Mouse (Mus musculus) hindbrain, embryonic 16.5 days (tissue): Measurements from ENCODE around the gene Otog. TPM values are rescaled to one million over a fixed set of nuclear protein-coding genes. Genes with fewer than 3 reads are reported as not detected.
A peak's percentile ranks its signal among the peaks of the same experiment; 100 is the strongest.

Experiments
- ATAC-seq: fragments of 200-750 bp; cut with Nextera tagmentation; 2 replicates; pipeline ENCODE4 v1.8.0; 2017; ENCODE audit warnings: moderate TSS enrichment, moderate library complexity
- H3K27ac ChIP-seq: fragments of 300-500 bp; sonication (generic); 2 replicates; pipeline ENCODE4 v1.5.1; 2014; ENCODE audit warnings: low read depth, mild to moderate bottlenecking, control low read depth, low read length, moderate library complexity
- H3K27me3 ChIP-seq: fragments of 300-500 bp; sonication (generic); replicated peaks from 2 replicates; pipeline ENCODE4 v1.6.1; 2014; ENCODE audit warnings: low read length; ENCODE audit not compliant: control insufficient read depth, insufficient read depth
- H3K36me3 ChIP-seq: fragments of 300-500 bp; sonication (generic); 2 replicates; pipeline ENCODE4 v1.6.1; 2014; ENCODE audit warnings: mild to moderate bottlenecking, low read length, moderate library complexity, mixed read lengths; ENCODE audit not compliant: control insufficient read depth, insufficient read depth
- H3K4me1 ChIP-seq: fragments of 300-500 bp; sonication (generic); 2 replicates; pipeline ENCODE4 v1.6.1; 2014; ENCODE audit warnings: low read depth, low read length; ENCODE audit not compliant: control insufficient read depth, insufficient read depth
- H3K4me2 ChIP-seq: fragments of 300-500 bp; sonication (generic); 2 replicates; pipeline ENCODE4 v1.6.1; 2014; ENCODE audit warnings: mild to moderate bottlenecking, low read length, control low read depth, moderate library complexity
- H3K4me3 ChIP-seq: fragments of 300-500 bp; sonication (generic); 2 replicates; pipeline ENCODE4 v1.5.1; 2014; ENCODE audit warnings: mild to moderate bottlenecking, low read length, control low read depth, moderate library complexity
- H3K9ac ChIP-seq: fragments of 300-500 bp; sonication (generic); 2 replicates; pipeline ENCODE4 v1.6.1; 2014; ENCODE audit warnings: low read depth, mild to moderate bottlenecking, control low read depth, low read length, moderate library complexity
- H3K9me3 ChIP-seq: fragments of 300-500 bp; sonication (generic); 2 replicates; pipeline ENCODE4 v1.6.1; 2014; ENCODE audit warnings: mild to moderate bottlenecking, low read length, moderate library complexity; ENCODE audit not compliant: control insufficient read depth
- WGBS: fragments of 180-500 bp; shearing (Covaris S2); extraction: QIAGEN DNeasy Blood & Tissue Kit; methylation state at CpG from one replicate; pipeline ENCODE4 v1.1.7; 2014; 5-methylcytosine and 5-hydroxymethylcytosine counted together
- polyA plus RNA-seq: library from polyadenylated mRNA; unstranded; fragments of >200 nt; fragmentation: Nextera tagmentation; extraction: Ambion mirVana; gene quantifications from 2 replicates; pipeline ENCODE4 v1.2.1, GENCODE M21; 2015

The Otog gene
- polyA plus RNA-seq, 1 experiment from 2014 or later = 0.03 TPM

- Histone ChIP-seq H3K4me3 (no peak overlapping the region), H3K36me3 (no peaks in the 10 kb centered on the region), H3K27me3 (no peaks in the 10 kb centered on the region), H3K27ac (no peak overlapping the region), H3K9ac (no peak overlapping the region), H3K9me3 (no peaks in the 10 kb centered on the region), H3K4me2 (no peak overlapping the region), H3K4me1 (no peaks in the 10 kb centered on the region)
- 91% methylated on average over 9 of the region's 9 CpGs for WGBS
- no peak for ATAC-seq
These were observed 96.6 kb downstream of the Otog start for GRCm38 (mm10) chr7:46337397-46337796.

GRCm38 (mm10) chr7:46339818-46340217 is 99.0 kb downstream of the Otog start:
- ATAC-seq = no peak
- Histone ChIP-seq H3K4me1 (no peaks in the 10 kb centered on the region), H3K27me3 (no peaks in the 10 kb centered on the region), H3K27ac (no peak overlapping the region), H3K36me3 (no peaks in the 10 kb centered on the region), H3K9me3 (no peaks in the 10 kb centered on the region), H3K4me2 (no peak overlapping the region), H3K9ac (no peak overlapping the region), H3K4me3 (no peak overlapping the region)
- 46% methylated on average over 3 of the region's 3 CpGs for WGBS

GRCm38 (mm10) chr7:46340295-46340694 is 99.5 kb downstream of the Otog start:
- no peaks in the 10 kb centered on the region for H3K4me1 ChIP-seq
- H3K36me3 ChIP-seq = no peaks in the 10 kb centered on the region
- H3K9ac ChIP-seq = no peak overlapping the region
- 73% methylated on average over 5 of the region's 5 CpGs for WGBS
- H3K27ac ChIP-seq = no peak overlapping the region
- H3K4me3 ChIP-seq = no peak overlapping the region
- H3K4me2 ChIP-seq = no peak overlapping the region
- no peak for ATAC-seq
- no peaks in the 10 kb centered on the region for H3K9me3 ChIP-seq
- no peaks in the 10 kb centered on the region for H3K27me3 ChIP-seq

GRCm38 (mm10) chr7:46341471-46341870 is 100.7 kb downstream of the Otog start:
- WGBS = 78% methylated on average over 9 of the region's 9 CpGs
- Histone ChIP-seq H3K9ac (no peak overlapping the region), H3K27me3 (no peaks in the 10 kb centered on the region), H3K36me3 (no peaks in the 10 kb centered on the region), H3K4me2 (no peak overlapping the region), H3K27ac (no peak overlapping the region), H3K4me1 (no peaks in the 10 kb centered on the region), H3K4me3 (no peak overlapping the region), H3K9me3 (no peaks in the 10 kb centered on the region)
- no peak for ATAC-seq

GRCm38 (mm10) chr7:46347692-46348091 is 106.9 kb downstream of the Otog start:
- H3K9me3 ChIP-seq = no peaks in the 10 kb centered on the region
- peaks cover 16% of the 10 kb centered on the region for H3K27me3 ChIP-seq
- ATAC-seq = no peak
- H3K4me1 ChIP-seq = peaks cover 4% of the 10 kb centered on the region; the same call in 1 of the 2 replicates
- H3K36me3 ChIP-seq = no peaks in the 10 kb centered on the region
- no peak overlapping the region for H3K4me2 ChIP-seq
- no peak overlapping the region for H3K4me3 ChIP-seq
- WGBS = 75% methylated on average over 4 of the region's 4 CpGs
- no peak overlapping the region for H3K9ac ChIP-seq
- H3K27ac ChIP-seq = no peak overlapping the region

GRCm38 (mm10) chr7:46348813-46349212 is 108.0 kb downstream of the Otog start:
- Histone ChIP-seq H3K4me2 (peak overlapping the region; percentile 60), H3K36me3 (no peaks in the 10 kb centered on the region), H3K27me3 (peaks cover 16% of the 10 kb centered on the region), H3K4me1 (peaks cover 4% of the 10 kb centered on the region; the same call in 1 of the 2 replicates), H3K27ac (no peak overlapping the region), H3K9ac (peak overlapping the region; percentile 39; the same call in 1 of the 2 replicates), H3K9me3 (no peaks in the 10 kb centered on the region), H3K4me3 (peak overlapping the region; percentile 27)
- WGBS = 4% methylated on average over 27 of the region's 36 CpGs
- ATAC-seq = peak; percentile 40

- Histone ChIP-seq H3K9ac (no peak overlapping the region), H3K4me3 (no peak overlapping the region), H3K4me1 (peaks cover 4% of the 10 kb centered on the region; the same call in 1 of the 2 replicates), H3K27ac (no peak overlapping the region), H3K9me3 (no peaks in the 10 kb centered on the region), H3K27me3 (peaks cover 16% of the 10 kb centered on the region), H3K4me2 (no peak overlapping the region), H3K36me3 (no peaks in the 10 kb centered on the region)
- ATAC-seq = no peak
- WGBS = 61% methylated on average over 9 of the region's 9 CpGs
These were observed 109.4 kb downstream of the Otog start for GRCm38 (mm10) chr7:46350119-46350702.

GRCm38 (mm10) chr7:46352748-46353147 is 112.0 kb downstream of the Otog start:
- Histone ChIP-seq H3K4me1 (peaks cover 4% of the 10 kb centered on the region; the same call in 1 of the 2 replicates), H3K4me3 (no peak overlapping the region), H3K27me3 (peaks cover 14% of the 10 kb centered on the region), H3K27ac (no peak overlapping the region), H3K4me2 (no peak overlapping the region), H3K9ac (no peak overlapping the region), H3K36me3 (no peaks in the 10 kb centered on the region), H3K9me3 (no peaks in the 10 kb centered on the region)
- 64% methylated on average over 2 of the region's 2 CpGs for WGBS
- ATAC-seq = no peak

- no peak for ATAC-seq
- Histone ChIP-seq H3K4me3 (no peak overlapping the region), H3K4me2 (no peak overlapping the region), H3K4me1 (peaks cover 4% of the 10 kb centered on the region; the same call in 1 of the 2 replicates), H3K9ac (no peak overlapping the region), H3K27me3 (peaks cover 10% of the 10 kb centered on the region), H3K9me3 (no peaks in the 10 kb centered on the region), H3K27ac (no peak overlapping the region), H3K36me3 (no peaks in the 10 kb centered on the region)
- 57% methylated on average over 8 of the region's 8 CpGs for WGBS
These were observed 112.4 kb downstream of the Otog start for GRCm38 (mm10) chr7:46353216-46353615.
